Mouse (Mus musculus) hindbrain, embryonic 10.5 days (tissue): ENCODE data around the gene Fsip1. TPM values are rescaled to one million over a fixed set of nuclear protein-coding genes. Genes with fewer than 3 reads are reported as not detected.
"Not testable (repeated sequence)": the region's sequence is repeated elsewhere in the genome, so short reads cannot be mapped to it uniquely, and the experiment has no call there.

Source experiments
- DNase-seq: peaks from one replicate; pipeline ENCODE4 v3.0.0-alpha.2; 2017; ENCODE audit warnings: low spot score
- H3K27ac ChIP-seq: fragments of 300-500 bp; sonication (generic); 2 replicates; pipeline ENCODE4 v1.5.1; 2016; ENCODE audit warnings: mild to moderate bottlenecking, moderate library complexity
- H3K27me3 ChIP-seq: fragments of 300-500 bp; sonication (generic); 2 replicates; pipeline ENCODE4 v1.6.1; 2016; ENCODE audit warnings: mild to moderate bottlenecking; ENCODE audit not compliant: poor library complexity, insufficient read depth, severe bottlenecking
- H3K36me3 ChIP-seq: fragments of 300-500 bp; sonication (generic); 2 replicates; pipeline ENCODE4 v1.6.1; 2016; ENCODE audit warnings: mild to moderate bottlenecking, moderate library complexity
- H3K4me1 ChIP-seq: fragments of 300-500 bp; sonication (generic); replicated peaks from 2 replicates; pipeline ENCODE4 v1.6.1; 2016; ENCODE audit warnings: mild to moderate bottlenecking
- H3K4me3 ChIP-seq: fragments of 300-500 bp; sonication (generic); 2 replicates; pipeline ENCODE4 v1.5.1; 2016; ENCODE audit warnings: mild to moderate bottlenecking, moderate library complexity
- H3K9me3 ChIP-seq: fragments of 300-500 bp; sonication (generic); 2 replicates; pipeline ENCODE4 v1.6.1; 2016; ENCODE audit warnings: mild to moderate bottlenecking, moderate library complexity
- WGBS: fragments of 180-500 bp; shearing (Covaris S2); methylation state at CpG from one replicate; pipeline ENCODE4 v1.1.7; 2016; 5-methylcytosine and 5-hydroxymethylcytosine counted together
- polyA plus RNA-seq: library from polyadenylated mRNA; unstranded; fragments of >200 nt; fragmentation: Nextera tagmentation; extraction: Ambion mirVana; gene quantifications from 2 replicates; pipeline ENCODE4 v1.2.1, GENCODE M21; 2016

Gene Fsip1
- 3.1 and 3.2 TPM in 2 replicates for polyA plus RNA-seq

DNA sequence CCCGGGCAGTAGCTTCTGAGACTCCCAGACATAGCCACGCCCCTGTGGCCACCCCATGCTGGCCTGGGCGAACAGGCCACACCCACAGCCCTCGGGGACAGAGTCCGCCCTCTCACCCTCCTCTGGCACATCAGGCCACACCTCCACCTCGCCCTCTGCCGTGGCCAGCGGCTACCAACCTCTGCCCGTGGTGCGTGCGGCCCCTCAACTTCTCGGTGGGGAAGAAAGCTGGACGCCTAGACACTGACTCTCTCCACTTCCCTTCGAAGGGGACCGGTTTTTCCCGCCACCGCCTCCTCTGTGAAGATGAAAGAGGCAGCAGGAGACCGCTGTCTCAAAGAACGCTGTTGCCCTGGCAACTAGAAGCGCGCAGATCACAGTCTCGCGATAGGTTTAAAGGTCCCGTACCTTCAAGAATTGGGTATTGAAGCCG lies at the start of gene Fsip1:
Fsip1 (minus strand) TSS at position 346 of the 433 bp plus-strand sequence.
- WGBS: under 1% methylated on average over 25 of the region's 25 CpGs
- peak within 1 kb of the TSS; percentile 89 for H3K27ac ChIP-seq

DNA sequence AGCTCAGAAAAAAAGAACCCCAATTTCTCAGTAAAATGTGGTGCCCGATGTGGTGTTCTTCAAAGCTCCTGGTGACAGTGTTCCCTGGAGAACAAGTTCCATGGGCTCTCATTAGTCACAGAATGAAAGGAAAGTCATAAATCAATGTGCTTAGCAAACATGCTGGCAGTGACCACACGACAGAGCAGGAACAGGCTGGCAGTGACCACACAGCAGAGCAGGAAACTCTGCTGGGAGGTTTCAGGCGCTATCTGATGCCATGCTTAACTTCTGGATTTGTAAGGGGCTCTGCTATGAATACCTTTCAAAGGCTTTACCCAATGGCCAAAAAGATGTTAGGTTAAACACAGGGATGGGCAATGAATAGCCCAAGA lies 49.7 kb upstream of the Fsip1 start:
- no peak overlapping the region for H3K4me3 ChIP-seq
- DNase-seq: no peak
- H3K36me3 ChIP-seq: no peaks in the 10 kb centered on the region
- 60% methylated on average over 3 of the region's 3 CpGs for WGBS
- peaks cover 12% of the 10 kb centered on the region for H3K4me1 ChIP-seq
- no peak overlapping the region for H3K27ac ChIP-seq
- H3K9me3 ChIP-seq: no peaks in the 10 kb centered on the region
- no peaks in the 10 kb centered on the region for H3K27me3 ChIP-seq

More for the DNA sequence above, at the start of gene Fsip1:
- Histone ChIP-seq H3K9me3 (no peaks in the 10 kb centered on the region), H3K36me3 (no peaks in the 10 kb centered on the region), H3K27me3 (peaks cover 6% of the 10 kb centered on the region; the same call in 1 of the 2 replicates), H3K4me3 (peak within 1 kb of the TSS; percentile 56), H3K4me1 (peaks cover 32% of the 10 kb centered on the region)
- peak; percentile 88 for DNase-seq

DNA sequence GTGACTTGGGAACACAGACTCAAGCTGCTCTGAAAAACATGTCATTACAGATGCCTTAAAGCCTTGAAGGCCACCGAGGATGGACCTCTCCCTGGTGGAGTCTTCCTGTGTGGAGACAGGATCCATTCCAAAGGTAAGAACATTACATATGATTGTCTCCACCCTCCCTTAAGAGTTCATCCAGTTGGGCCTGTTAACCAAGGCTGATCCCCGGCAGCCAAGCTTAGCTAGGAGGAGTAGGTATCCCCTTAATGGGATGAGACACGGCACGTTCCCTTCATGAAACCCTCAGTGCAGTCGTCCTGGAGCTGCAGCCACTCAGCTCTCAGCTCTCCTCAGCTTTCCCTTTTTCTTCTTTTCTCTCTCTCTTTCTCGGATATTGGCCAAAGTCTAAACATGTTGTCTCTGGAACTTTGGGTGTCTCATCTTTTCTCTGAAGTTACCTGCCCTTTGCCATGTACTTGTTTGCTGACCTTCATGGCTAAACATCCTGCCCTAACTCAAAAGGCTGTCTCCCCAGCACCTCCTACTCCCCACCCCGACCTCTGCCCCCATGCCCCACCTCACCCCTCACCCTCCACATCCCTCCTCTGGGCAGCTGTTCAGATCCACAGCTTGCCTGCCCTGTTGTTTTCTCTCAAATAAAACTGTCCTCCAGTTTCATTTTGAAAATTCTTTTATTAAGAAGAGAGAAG lies 49.2 kb upstream of the Fsip1 start:
- Histone ChIP-seq H3K27ac (no peak overlapping the region), H3K4me1 (peaks cover 12% of the 10 kb centered on the region), H3K4me3 (no peak overlapping the region), H3K27me3 (no peaks in the 10 kb centered on the region), H3K36me3 (no peaks in the 10 kb centered on the region), H3K9me3 (no peaks in the 10 kb centered on the region)
- DNase-seq: no peak
- 77% methylated on average over 7 of the region's 7 CpGs for WGBS

DNA sequence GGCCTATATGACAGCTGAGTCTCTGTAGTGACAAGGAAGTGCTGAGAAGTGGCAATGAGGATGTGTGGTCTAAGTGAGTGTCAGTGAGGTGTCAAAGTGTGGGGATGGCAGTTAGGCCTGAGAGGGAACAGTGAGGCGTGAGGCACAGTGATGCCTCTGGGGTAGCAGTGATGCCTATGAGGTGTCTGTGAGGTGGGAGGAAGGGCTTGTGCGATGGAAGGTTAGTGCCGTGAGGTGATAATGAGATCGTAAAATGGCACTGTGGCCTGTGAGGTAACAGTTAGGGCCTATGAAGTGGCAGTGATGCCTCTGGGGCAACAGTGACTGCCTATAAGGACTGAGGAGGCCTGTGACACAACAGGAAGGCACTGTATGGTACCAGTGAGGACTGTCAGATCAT lies 46.7 kb upstream of the Fsip1 start:
- DNase-seq: no peak
- no peak overlapping the region for H3K4me3 ChIP-seq
- H3K27ac ChIP-seq: no peak overlapping the region
- no peaks in the 10 kb centered on the region for H3K36me3 ChIP-seq
- H3K27me3 ChIP-seq: no peaks in the 10 kb centered on the region
- H3K4me1 ChIP-seq: peaks cover 7% of the 10 kb centered on the region
- no peaks in the 10 kb centered on the region for H3K9me3 ChIP-seq
- 79% methylated on average over 4 of the region's 4 CpGs for WGBS

DNA sequence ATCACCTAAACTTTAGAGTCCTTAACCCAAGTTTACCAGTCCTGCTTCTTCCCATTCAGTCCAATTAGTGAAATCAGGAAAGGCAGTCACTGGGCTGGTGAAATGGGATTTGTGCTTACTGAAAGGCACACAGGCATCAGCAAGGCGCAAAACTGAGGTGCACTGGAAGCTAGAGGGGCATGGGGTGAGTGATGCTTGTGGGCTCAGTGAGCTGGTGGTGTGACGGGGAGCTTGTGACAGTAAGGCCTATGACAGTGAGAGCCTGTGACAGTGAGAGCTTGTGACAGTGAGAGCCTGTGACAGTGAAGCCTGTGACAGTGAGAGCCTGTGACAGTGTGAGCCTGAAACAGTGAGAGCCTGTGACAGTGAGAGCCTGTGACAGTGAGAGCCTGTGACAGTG lies 44.9 kb upstream of the Fsip1 start:
- no peak overlapping the region for H3K4me3 ChIP-seq
- no peak for DNase-seq
- no peaks in the 10 kb centered on the region for H3K27me3 ChIP-seq
- H3K27ac ChIP-seq: no peak overlapping the region
- WGBS: 73% methylated on average over 2 of the region's 2 CpGs
- H3K9me3 ChIP-seq: no peaks in the 10 kb centered on the region
- H3K36me3 ChIP-seq: no peaks in the 10 kb centered on the region
- H3K4me1 ChIP-seq: peaks cover 6% of the 10 kb centered on the region; the same call in 1 of the 2 replicates

DNA sequence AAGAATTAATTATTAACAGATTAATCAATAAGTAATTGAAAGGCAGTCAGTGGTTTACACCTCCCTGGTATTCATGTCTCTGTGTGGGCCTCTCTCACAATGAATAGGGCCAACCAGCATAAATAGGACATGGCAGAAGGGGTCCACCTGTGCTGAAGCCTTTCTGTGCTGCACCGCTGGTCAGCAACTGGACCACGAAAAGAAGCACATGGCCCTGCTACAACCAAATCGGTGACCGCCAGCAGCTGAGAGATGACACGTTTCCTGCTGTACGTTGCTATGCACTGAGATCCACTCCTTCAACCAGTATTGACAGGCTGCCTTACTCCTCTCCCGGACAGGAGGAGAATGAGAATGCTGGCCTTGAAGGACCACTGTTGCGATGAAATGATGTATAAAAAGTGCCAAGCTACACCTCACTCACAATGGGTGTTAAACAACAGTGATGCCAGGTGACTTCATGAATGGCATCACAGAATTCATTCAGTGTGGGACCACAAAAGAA lies 44.3 kb upstream of the Fsip1 start:
- Histone ChIP-seq H3K4me3 (no peak overlapping the region), H3K27me3 (no peaks in the 10 kb centered on the region), H3K36me3 (no peaks in the 10 kb centered on the region), H3K4me1 (peaks cover 1% of the 10 kb centered on the region; the same call in 1 of the 2 replicates), H3K27ac (no peak overlapping the region), H3K9me3 (no peaks in the 10 kb centered on the region)
- 77% methylated on average over 8 of the region's 8 CpGs for WGBS
- DNase-seq: no peak

DNA sequence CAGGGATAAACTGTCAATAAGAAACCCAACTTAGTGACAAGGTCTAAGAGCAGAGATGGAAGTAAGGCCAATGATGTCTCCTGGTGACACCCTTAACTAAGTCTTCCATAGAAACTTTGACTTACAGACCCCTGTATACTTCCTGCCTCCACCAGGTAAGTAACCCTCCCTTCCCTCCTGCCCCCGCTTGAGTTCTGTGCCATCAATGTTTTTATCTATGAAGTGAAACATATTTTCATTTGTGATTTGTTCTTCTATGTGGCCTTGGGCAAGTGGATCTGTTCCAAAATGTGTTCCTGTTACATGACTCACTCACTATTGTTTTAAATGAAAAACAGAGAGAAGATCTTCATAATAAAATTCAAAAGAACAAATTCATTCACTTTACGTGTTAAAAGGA lies 43.2 kb upstream of the Fsip1 start:
- Histone ChIP-seq H3K4me3 (no peak overlapping the region), H3K9me3 (no peaks in the 10 kb centered on the region), H3K27ac (no peak overlapping the region), H3K4me1 (no peaks in the 10 kb centered on the region), H3K36me3 (no peaks in the 10 kb centered on the region), H3K27me3 (no peaks in the 10 kb centered on the region)
- 92% methylated on average over 2 of the region's 2 CpGs for WGBS
- no peak for DNase-seq

DNA sequence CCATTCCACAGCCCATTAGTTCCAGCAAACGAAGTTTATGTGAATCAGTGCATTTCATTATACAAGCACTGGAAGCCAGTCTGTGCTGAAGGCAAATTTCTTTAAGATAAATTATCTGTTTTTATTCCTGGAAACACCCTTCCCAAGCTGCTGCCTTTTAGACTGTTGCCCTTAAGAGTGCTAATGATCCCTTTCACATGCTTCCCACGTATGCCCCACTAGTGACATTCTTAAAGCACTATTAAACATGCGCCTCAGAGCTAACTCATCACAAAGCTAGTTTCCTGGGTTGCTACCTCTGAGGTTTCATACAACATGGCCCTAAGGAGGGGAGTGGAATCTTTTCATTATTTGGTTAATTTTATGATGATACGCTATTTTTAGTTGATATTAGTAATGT lies 41.8 kb upstream of the Fsip1 start:
- no peaks in the 10 kb centered on the region for H3K27me3 ChIP-seq
- no peak overlapping the region for H3K27ac ChIP-seq
- no peaks in the 10 kb centered on the region for H3K36me3 ChIP-seq
- no peaks in the 10 kb centered on the region for H3K4me1 ChIP-seq
- no peak for DNase-seq
- H3K9me3 ChIP-seq: no peaks in the 10 kb centered on the region
- 82% methylated on average over 4 of the region's 4 CpGs for WGBS
- no peak overlapping the region for H3K4me3 ChIP-seq

DNA sequence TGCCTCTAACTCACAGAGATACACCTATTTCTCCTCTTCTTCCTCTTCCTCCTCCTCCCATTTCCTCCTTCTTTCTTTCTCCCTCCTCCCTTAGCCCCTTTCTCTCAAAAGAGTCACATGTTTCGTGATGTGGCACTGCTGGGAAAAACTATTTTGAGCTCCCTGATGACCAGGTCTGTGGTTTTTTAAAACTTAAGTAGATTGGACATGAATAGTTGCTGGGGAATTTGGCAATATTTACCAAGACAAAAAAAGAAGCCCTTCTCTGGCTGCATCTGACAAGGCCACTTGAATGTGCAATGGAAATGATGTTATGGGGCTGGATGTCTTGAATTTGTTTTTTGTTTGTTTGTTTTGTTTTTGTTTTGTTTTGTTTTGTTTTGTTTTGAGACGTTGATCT lies 41.2 kb upstream of the Fsip1 start:
- no peaks in the 10 kb centered on the region for H3K27me3 ChIP-seq
- WGBS: 79% methylated on average over 2 of the region's 2 CpGs
- no peak overlapping the region for H3K4me3 ChIP-seq
- no peak for DNase-seq
- H3K4me1 ChIP-seq: no peaks in the 10 kb centered on the region
- no peaks in the 10 kb centered on the region for H3K36me3 ChIP-seq
- H3K27ac ChIP-seq: no peak overlapping the region
- H3K9me3 ChIP-seq: no peaks in the 10 kb centered on the region

DNA sequence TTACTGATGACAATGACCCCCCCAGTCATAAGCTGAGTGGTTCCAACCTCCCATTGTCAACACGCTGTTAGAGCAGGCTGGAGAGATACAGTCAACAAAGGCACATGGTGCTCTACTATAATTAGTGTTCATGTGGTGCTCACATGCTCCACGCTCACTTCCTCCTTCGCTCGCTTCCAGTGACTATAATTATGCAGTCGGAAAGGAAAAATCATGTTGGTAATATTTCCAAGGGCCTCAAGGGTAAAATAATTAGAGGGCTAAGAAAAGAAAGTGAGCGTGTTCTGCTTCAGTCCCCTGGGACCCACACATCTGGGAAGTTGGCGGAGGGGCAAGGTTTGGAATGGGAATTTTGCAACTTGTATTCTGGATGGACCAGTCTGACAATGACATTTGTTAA lies 38.7 kb upstream of the Fsip1 start:
- no peak for DNase-seq
- H3K9me3 ChIP-seq: no peaks in the 10 kb centered on the region
- no peak overlapping the region for H3K4me3 ChIP-seq
- no peaks in the 10 kb centered on the region for H3K4me1 ChIP-seq
- H3K36me3 ChIP-seq: no peaks in the 10 kb centered on the region
- H3K27ac ChIP-seq: no peak overlapping the region
- 85% methylated on average over 7 of the region's 7 CpGs for WGBS
- no peaks in the 10 kb centered on the region for H3K27me3 ChIP-seq

DNA sequence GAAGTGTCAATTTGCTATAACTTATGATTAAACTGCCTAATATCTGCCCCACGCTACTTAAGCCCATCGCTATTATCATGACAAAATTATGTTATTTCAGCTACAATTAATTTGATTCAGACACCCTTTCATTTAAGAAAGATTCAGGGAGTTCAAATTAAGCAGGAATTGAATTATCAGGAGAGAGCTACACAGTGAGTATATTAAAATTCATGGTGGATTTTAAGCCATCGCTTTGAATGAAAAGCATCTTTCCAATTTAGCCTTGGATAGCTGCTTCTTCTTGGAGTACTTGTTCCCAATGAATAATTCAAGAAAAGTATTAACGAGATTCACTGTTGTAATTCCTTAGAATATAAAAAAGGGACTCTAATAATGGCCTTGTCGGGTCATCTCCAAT lies 36.8 kb upstream of the Fsip1 start:
- Histone ChIP-seq H3K4me1 (no peaks in the 10 kb centered on the region), H3K36me3 (no peaks in the 10 kb centered on the region), H3K9me3 (no peaks in the 10 kb centered on the region), H3K27ac (no peak overlapping the region), H3K27me3 (no peaks in the 10 kb centered on the region), H3K4me3 (no peak overlapping the region)
- DNase-seq: no peak
- 88% methylated on average over 5 of the region's 5 CpGs for WGBS

DNA sequence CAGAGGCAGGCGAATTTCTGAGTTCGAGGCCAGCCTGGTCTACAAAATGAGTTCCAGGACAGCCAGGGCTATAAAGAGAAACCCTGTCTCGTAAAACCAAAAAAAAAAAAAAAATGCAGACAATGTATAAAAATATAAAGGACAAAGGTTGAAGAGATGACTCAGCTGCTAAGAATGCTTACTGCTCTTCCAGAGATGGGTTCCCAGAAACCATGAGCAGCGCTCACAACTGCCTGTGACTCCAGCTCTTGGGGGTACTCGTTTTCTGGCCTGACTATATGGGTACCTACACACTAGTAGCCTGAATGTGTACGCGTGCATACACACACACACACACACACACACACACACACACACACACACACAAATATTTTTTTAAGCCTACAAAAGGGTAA lies 32.3 kb upstream of the Fsip1 start:
- not testable (repeated sequence) for H3K4me1 ChIP-seq, H3K36me3 ChIP-seq, H3K27ac ChIP-seq, DNase-seq, H3K4me3 ChIP-seq, H3K9me3 ChIP-seq, H3K27me3 ChIP-seq
- 92% methylated on average over 7 of the region's 7 CpGs for WGBS

DNA sequence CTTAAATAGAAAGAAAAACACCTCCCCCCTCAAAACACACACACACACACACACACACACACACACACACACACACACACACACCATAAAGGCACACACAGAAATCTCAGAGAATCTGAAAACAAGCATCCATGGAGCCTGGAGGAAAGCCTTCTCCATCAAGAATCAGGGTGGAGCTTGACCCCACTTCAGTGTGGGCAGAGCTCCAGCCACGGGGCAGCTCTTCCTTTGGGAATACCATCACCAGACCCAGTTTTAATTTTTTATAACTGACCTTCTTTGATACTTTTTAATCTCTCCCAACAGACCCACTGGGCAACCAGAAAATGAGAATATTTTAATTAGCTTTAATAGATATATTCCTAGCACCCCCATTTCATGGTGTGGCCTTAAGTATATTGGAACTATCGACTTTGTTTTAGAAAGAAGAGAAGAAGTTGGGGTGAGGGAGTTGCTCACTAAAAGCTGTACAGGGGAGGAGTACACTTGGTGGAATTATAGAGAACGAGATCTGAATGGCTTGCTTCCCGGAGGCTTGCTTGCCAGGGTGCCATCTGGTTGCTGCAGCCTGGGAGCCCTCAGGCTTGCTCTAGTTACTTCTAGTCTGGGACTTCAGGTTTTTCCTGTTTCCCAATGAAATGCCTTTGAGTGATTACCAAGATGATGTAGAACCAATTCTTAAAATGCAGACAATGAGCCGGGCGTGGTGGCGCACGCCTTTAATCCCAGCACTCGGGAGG lies 31.7 kb upstream of the Fsip1 start:
- H3K9me3 ChIP-seq: no peaks in the 10 kb centered on the region
- no peaks in the 10 kb centered on the region for H3K36me3 ChIP-seq
- H3K4me3 ChIP-seq: no peak overlapping the region
- no peaks in the 10 kb centered on the region for H3K27me3 ChIP-seq
- H3K4me1 ChIP-seq: no peaks in the 10 kb centered on the region
- no peak for DNase-seq
- H3K27ac ChIP-seq: no peak overlapping the region
- 91% methylated on average over 9 of the region's 9 CpGs for WGBS
